Mouse (Mus musculus) right cerebral cortex, postnatal 4 days (tissue): Measurements from ENCODE around the gene Nav3.

Experiments
- DNase-seq: peaks from one replicate; pipeline ENCODE4 v3.0.0-alpha.2; 2022

The Nav3 gene

DNA sequence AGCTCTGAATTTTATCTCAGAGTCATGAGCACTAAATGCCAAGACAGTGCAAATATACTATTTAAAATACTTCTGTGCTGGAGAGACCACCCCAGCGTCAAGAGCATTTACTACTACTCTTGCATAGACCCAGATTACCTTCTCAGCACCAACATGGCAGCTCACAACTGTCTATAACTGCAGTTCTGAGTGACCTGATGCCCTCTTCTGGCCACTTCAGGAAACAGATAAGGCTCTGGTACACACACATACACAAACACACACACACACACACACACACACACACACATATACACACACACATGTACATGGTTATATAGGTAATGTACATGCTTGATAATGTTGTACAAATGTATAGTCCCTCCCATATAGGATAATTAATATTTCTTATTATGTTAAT lies 551.2 kb downstream of the Nav3 start:
- no peak for DNase-seq

DNA sequence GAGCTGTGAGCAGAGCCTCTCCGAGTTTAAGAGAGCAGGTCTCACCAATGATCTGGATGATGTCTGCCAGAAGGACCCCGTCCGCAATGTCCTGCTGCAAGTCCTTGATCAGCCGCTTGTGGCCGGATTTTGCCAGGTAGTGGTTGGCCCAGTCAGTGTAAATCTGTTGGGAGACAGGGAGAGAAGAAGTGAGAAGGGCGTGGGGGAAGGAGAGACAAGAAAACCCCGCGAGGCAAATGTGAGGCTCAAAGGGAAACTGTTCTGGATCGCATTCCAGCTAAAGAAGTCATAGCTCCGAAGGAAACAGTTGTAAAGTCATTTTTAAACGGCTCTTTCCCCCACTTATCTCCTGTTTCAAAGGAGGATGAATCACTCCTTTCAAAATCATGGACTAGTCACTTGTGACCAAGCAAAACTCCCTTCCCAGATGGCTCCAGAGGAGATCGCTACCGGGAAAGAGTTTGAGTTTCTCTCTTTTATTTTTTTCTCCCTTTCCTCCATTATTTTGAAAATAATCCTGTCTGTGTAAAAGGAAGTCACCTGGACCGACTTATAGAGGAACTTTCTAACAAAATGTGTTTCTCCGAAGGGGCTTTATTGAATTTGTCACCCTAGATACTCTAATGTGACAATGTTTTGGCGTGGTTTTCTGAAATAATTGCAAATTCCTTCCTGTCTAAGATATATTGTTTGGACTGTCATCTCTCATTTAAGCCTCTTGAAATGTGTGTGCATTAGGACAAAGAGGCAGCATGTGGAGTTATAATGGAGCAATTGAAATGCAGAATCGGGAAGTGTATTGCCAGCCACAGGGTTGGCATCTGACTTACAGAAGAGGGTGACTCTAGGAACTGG lies 552.1 kb downstream of the Nav3 start:
- DNase-seq: no peak

DNA sequence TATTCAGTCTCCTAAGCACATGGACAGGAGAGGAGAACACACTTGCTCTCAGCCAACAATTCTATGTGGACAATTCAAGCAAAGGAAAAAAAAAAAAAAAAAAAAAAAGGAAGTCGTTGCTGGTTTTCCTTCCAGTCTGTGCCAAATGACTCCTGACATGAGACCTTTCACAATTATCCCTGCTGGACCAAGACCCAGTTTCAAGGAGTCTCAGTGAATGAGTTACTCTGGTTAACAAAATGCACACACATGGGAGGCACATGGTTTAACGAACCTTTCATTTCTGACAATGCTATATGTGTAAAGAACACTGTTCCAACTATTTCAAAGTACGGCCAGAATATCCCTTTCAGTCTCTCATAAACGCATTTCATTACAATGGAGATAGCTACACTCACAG lies 552.8 kb downstream of the Nav3 start:
- no peak for DNase-seq

DNA sequence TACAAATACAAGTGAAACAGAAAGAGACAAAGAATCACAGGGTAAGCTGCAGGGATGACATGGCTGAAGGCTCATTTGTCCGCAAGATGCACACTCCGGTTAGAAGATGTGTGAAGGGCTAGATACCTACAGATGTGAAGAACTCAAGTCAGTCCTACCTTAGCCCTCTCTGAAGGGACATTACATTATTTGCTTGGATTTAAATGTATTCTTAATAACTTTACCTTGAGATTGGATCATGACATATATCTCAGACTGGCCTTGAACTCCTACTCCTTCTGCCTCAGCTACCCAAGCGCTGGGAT lies 566.9 kb downstream of the Nav3 start:
- no peak for DNase-seq

DNA sequence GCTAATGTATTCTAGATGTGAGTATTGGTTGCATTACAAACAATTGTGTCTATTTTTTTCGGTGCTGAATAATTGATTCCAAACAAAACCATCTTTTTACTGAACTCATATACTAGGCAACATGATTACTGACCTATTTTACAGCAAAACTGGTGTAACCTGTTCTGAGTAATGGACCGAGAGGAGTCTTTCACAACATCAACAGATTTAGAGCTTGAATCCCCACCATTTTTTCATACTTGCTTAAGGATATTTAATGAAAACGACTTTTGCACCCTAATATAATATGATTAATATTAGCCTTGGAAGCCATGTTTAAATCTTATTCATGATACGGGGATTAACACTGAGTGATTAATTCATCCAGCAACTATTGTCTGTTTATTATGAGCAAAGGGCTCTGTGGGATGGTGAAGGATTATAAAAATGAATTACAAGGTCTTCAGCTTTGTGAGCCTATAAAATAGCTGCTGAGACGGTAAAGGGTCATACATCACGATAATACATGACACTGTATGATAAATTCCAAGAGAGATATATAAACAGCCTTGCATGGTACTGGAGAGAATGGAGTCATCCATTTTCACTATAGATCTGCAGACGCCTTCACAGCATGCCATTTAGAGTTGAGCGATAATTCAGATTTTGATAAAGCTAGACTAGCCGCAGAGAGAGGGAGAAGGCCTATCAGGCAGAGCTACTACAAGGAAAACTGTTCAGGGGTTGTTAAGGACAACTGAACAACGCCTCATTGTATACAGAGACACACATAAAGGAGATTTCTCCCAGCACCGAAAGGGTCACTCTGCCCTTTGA lies 567.4 kb downstream of the Nav3 start:
- no peak for DNase-seq

DNA sequence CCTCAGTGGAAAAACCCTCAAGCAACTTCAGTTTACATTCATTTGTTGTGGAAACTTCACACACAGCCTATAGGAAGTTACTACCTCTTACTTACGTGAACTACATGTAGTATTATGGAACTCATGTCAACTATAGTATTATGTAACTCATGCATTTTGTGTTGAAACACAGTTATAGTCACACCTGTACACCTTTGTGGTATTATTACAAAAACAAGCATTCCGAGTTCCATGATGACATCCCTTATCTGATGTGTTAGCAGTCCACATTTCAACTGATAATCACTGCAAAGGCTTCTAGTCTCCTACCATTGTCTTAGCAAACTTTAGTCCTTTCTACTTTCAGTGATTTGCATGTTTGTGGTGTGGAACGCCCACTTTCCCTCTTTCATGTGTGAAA lies 568.8 kb downstream of the Nav3 start:
- DNase-seq: no peak

DNA sequence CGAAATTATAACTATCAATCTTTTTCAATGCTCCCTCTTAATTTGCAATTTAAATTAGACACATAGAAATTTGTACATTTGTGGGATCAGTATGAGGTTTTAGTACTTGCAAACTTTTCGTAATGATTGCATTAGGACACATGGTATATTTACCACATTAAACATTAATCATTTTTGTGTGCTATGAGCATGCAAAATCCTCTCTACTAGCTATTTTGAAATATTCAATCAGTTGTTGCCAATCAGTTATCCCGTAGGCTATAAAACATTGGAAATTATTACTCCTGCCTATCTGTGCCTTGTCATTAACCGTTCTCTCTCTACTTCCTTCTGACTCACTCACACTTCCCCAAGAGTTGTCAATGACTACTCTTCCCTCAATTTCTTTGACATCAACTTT lies 579.9 kb downstream of the Nav3 start:
- no peak for DNase-seq

DNA sequence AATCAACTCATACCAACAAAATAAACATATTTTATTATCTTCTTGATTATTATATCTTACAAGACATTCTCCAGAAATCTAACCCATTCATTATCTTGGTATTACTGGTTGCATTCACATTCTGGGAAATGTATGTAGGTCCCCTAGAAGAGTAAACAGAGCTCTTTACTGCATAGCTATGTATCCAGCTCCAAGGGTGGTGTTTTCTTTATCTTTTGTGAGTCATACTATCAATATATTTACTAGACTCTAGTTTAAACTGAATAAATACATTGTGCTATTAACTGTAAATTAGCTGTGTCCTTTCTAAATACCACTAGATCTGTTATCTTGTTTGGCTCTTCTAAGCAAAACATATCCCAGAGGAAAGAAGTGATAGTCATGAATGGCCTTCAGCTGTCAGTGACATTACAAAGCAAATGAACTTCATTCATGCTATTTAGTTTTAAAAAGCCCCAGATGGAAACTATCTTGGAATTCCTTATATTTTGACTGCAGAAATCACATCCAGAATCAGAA lies 580.6 kb downstream of the Nav3 start:
- no peak for DNase-seq

DNA sequence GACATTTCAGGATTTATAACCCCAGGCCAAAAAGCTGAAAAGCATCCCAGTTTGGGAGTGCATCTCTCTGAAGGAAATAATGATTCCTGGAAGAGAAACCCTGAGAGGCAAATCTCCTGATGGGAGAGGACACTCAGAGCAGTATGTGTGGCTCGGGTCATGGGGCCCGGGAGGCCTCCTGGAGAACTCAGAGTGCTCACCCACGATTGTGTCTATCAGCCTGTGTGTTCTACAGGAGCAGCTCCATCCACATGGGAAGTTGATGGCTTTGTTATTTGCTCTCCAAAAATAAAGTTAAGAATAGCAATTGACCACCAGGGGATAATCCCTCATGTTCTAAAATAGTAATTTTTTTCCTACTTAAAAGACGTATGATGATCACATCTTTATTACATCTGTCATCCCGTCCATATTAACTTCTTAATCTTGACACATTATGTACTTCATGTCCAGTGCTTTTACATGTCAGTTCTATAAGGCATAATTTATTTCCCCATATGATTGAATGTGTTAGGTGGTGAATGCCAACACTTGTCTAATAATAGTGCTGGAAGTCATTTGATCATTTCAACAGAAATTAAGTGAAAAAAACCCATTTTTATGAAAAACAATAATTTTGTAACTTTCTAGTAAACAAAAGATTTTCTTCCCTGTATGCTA lies 581.2 kb downstream of the Nav3 start:
- no peak for DNase-seq

DNA sequence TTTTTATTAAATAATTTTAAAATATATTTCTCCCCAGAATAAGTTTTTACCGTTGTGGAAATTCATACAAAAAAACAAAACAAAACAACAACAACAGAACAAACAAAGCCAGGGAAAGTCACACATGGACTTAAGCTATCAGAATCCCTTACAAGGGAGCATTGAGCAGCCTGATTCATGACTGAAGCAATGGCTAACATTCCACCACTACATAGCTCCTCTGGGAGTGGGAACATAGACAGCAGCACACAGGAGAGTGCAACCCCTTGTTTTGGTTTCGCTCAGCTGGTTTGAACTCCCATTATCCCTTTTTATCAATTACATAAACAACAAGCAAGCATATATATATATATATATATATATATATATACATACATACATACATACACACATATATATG lies 589.9 kb downstream of the Nav3 start:
- DNase-seq: no peak

DNA sequence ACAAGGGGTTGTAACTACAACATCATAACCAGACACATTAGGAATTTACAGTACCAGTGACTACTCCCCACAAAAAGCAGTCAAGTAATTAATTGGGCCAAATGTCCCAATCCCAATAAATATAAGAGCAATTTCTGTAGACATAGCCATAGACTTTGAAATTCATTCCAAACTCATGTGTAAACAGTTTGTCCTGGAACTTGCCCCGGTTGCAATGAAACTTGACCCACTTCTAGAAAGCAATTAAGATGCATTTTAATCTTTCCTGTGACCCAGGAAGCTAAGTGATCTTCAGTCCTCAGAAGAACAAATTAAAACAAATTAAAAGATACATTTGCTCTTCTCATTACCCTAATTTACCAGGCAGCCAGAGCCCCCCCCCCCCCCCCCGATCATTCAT lies 590.6 kb downstream of the Nav3 start:
- no peak for DNase-seq

DNA sequence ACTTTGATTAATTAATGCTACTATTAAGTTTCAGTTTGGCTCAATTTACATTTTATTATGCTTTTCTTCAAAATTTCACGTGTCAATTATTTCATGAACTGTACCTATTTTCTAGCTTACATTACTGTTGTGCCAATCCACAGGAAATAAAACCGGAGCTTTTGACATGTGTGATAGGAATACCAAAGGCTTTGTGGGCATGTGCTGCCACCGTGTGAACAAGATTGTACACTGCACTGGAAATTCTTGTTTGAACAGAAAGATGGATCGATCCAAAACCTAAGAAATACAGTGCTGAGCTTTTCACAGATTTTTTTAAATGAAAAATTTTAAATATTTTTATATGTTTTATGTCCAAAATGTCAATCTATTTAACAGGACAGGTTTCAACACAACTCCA lies 591.3 kb downstream of the Nav3 start:
- peak; percentile 54 for DNase-seq

DNA sequence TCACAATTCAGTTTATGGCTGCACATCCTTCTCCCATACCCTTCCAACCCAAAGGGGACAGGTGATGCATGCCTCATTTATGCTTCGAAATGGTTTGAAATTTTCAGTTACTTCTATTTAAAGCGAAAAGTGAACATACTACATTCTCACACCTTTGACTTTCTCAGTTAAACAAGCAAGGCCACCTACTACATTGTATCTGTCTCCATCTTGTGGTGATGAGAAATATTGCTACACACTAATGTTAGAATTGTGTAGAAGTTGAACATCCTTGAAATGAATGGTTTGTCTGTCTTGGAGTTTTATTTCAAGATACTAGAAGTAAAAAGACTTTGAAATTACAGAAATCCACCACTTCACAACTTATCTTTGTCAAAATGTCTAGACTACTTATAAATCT lies 594.7 kb downstream of the Nav3 start:
- DNase-seq: no peak

DNA sequence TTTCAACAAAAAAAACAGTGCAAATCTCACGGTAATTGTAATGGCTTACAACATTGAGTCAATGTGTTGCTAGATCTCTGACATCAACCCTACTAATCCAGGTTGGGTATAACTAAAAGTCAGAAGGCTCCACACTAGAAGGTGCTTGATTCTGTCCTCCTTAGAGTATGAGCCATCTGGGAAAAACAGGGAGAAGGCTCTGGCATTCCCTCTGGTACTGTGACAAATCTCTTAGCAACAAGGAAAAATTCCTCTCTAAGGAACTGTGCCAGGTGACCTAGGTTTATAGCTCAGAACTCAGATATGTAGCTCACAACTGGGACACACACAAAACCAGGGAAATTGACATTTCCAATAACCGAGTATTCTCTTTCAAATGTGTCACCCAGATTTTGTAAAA lies 597.4 kb downstream of the Nav3 start:
- DNase-seq: no peak

DNA sequence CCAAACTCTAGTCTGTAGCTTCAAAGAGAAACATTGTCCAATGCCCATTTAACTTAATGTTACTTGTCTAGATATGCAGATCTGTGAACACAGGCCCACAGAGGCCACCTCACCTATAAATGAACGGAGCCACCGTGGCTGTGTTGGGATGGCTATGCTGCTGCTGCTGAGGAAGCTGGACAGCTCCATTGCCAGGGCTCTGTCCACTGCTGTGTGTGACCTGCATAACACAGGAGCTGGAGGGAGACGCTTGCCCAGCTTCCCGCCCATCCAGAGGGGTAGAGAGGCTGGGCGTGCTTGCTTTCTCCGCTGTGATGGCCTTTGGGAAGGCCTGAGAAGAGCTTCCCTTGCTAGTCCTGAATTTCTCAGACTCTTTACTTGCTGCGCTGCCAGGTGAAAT lies 603.6 kb downstream of the Nav3 start:
- no peak for DNase-seq

DNA sequence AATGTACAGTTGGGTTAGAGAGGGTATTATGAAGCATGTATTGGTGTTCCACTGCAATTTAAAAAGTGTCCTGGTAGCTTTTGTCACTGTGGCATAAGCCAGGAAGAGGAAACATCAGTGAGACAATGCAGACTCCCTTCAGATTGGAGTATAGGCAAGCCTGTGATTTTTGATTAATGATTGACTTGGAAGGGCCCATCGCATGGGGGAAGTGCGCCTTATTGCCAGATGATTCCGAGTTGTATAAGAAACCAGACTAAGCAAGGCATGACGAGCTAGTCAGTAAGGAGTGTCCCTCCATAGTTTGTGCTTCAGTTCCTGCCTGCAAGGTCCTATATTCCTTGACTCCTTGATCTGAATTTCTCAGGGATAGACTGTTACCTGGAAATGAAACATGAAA lies 608.4 kb downstream of the Nav3 start:
- no peak for DNase-seq

DNA sequence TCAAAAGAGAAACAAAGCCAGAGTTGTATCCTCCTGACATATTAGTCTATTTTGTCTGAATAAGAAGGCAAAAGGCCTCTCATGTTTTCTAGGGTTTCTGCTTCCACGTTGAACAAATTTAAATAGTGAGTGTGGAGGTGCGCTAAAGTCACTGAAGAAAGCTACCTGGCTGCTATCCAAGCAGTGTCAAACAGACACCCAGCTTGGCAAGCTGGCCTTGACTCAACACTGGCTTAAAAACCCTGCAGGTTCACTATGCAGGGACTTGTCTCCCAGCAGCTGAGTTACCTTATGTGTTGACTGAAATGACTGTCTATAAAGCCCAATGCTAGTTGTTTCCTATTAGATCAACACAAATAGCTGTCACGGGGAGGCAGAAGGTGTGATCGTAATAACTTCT lies 612.3 kb downstream of the Nav3 start:
- DNase-seq: no peak

DNA sequence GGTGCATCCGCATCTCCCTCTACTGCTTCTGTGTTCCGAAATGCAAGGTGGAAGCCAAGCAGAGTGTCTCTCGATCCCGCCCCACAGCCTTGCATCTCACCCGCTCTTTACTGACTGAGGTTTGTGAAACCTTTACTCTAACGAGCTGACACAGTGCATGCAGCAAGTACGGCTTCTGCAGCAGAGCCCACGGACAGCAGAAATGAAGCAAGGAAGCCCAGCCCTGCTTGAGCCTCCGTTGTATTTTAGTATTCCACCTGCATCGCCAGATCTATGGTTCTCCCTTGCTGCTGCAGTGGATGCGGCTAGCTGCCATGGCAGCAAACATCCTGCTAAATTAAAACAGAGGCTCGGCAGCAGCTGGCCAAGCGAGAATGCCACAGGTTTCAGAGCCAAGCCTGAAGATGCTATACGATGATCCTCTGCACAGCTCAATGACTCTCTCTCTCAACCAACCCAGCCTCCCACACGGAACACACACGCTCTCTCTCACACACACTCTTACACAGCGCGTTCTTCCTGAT lies 623.2 kb downstream of the Nav3 start:
- DNase-seq: peak; percentile 30

DNA sequence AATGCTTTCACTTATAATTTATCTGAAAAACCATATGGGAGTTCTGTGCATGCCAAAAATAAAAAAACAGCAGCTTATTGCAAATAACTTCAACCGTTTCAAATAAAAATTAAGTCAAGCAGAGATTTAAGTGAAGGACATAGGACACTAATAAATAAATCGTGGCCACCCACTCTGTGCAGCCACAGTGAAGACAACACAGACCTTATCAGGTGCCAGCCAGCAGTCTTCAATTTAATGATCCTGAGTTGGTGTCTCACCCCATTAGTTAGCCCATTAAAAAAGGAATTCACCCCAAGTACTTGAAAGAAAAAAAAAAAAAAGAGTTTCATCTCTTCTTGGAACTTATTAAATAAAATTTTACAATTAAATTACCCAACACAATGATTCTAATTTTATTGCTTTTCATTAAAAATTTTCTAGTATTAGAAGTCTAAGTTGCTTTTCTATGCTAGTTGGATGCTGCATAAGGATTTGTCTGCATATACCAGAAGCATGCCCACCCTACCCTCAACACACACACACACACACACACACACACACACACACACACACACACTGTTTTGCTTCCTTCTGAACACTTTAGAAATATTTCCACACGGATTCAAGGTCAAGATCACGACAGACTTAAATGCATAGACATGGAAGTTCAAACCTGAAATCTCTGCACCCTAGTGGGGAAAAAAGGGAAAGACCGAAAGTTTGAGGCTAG lies 649.1 kb downstream of the Nav3 start:
- DNase-seq: no peak

DNA sequence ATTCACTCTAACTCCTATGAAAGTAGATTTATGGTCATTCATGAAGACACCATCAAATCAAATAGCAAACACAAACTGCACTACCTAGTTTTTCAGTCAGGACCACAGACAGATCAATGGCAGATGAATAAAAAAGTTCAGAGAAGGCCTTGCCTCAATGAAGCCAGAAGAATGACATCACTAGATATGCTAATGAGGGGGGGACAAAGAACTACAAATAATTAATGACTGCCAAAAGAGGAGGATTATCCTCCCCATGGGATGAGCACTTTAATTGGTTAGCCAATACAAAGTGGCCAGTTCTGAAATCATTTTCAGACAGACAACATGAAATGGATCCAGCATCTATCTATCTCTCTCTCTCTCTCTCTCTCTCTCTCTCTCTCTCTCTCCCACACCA lies 652.6 kb downstream of the Nav3 start:
- no peak for DNase-seq

DNA sequence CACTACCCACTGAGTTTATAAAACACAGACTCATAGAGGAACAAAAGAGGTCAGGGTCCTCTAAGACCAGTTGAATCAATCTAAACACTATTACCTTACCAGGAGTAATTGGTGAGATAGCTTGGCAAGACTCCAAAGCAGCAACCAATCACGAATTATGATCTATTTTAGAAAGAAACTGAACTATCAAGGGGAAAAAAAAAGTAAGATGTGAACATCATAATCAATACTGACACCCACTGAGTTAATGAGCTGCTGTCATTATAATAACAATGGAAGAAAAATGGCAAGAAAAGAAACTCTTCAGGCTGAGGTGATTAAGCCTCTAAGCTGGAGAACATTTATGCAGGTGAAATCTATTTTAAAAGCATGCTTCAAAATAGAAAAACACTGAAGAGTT lies 653.8 kb downstream of the Nav3 start:
- DNase-seq: no peak

DNA sequence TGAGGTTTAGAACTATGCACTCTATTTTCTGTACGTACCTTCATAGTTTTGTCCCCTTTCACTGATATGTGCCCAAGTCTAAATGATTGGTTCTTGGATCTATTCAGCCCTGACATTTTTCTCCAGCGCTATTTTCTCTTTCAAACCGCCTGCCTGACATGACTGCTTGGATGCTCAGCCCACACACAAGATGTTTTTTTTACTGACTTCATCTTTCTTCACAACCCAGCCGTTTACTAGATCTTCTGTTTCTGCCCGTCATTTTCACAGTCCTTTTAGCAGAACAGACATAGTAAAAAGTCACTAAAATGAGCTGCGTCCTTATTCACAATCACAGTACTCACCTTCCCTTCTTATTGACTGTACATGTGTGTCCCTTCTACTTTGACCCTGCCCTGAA lies 656.8 kb downstream of the Nav3 start:
- no peak for DNase-seq

DNA sequence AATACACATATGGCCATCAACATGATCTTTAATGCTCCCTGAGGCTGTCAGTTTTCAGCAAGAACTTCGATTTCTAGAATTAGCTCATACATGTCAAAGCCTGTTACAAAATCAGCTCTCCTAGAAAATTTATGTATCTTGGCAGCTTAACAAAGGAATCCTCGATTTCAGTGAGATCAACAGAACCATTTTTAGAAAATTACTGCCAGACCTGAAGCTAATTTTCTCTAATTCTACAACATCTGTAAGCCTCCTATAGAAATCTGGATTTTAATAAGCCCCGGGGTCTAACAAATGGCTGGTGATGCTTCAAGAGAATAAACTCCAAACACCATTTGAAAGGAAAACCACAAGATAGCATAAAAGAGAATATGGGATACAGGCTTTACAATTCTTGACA lies 659.0 kb downstream of the Nav3 start:
- no peak for DNase-seq
